Mouse (Mus musculus): ENCODE results near the gene Ackr3. TPM values are rescaled to one million over a fixed set of nuclear protein-coding genes. Genes with fewer than 3 reads are reported as not detected.

The Ackr3 gene
- polyA plus RNA-seq, 1 experiment from 2014 or later, result 40.2 TPM

DNA sequence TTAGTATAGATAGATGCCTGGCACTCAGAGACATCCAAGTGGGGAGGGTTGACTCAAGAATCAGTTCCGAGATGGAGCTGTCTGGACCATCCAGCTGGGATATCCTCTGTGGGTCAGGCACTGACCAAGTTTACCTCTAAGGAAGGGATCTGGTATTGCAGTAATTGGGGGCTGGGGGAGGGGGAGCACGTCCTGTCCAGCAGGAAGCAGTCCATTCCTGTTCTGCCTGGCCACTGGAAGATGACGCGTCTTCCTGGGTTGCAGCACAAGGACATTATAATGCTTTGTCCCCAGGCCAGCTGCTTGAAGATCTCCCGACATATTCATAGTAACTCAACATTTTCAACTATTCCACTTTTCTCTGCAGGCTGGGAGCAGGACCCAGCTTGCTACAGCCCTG, 2.5 kb upstream of the Ackr3 start:
- no peak for DNase-seq (ENCODE audit: low spot score)
- H3K9ac ChIP-seq (ENCODE audit: low read length), result no peak overlapping the region
- peaks cover 20% of the 10 kb centered on the region for H3K4me1 ChIP-seq (ENCODE audit: control insufficient read depth, insufficient read depth, low read length)
- H3K4me3 ChIP-seq (ENCODE audit: low read depth, low read length), result no peak overlapping the region
- H3K4me2 ChIP-seq (ENCODE audit: low read length), result no peak overlapping the region
- no peaks in the 10 kb centered on the region for H3K27me3 ChIP-seq (replicated peaks; ENCODE audit: control insufficient read depth, insufficient read depth, low read length)
- no peaks in the 10 kb centered on the region for H3K36me3 ChIP-seq (ENCODE audit: control insufficient read depth, insufficient read depth, low read length)
- no peak for ATAC-seq
- WGBS, result 90% methylated on average over 5 of the region's 5 CpGs
- no peak overlapping the region for H3K27ac ChIP-seq (ENCODE audit: low read depth, low read length)
- H3K9me3 ChIP-seq (replicated peaks; ENCODE audit: control insufficient read depth, low read length), result no peaks in the 10 kb centered on the region

DNA sequence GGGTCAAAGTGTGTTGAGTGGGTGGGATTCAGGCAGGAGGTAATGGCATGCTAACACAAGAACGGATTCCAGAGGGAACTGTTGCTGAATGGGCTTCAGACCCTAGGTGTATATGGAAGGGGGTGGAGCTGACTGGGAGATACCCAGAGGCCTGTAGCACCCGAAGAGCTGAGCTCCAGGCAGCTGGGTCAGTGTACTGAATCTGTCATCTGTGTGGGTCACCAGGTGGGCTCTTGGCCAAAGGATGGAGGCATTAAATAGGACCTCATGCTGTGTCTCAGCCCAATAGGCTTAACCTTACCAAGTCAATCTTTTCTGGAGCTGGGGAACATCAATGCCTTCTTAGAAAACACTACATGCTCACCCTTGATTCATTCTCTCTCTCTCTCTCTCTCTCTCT, 2.1 kb upstream of the Ackr3 start:
- WGBS, result 68% methylated on average over 2 of the region's 2 CpGs
- no peak for ATAC-seq

DNA sequence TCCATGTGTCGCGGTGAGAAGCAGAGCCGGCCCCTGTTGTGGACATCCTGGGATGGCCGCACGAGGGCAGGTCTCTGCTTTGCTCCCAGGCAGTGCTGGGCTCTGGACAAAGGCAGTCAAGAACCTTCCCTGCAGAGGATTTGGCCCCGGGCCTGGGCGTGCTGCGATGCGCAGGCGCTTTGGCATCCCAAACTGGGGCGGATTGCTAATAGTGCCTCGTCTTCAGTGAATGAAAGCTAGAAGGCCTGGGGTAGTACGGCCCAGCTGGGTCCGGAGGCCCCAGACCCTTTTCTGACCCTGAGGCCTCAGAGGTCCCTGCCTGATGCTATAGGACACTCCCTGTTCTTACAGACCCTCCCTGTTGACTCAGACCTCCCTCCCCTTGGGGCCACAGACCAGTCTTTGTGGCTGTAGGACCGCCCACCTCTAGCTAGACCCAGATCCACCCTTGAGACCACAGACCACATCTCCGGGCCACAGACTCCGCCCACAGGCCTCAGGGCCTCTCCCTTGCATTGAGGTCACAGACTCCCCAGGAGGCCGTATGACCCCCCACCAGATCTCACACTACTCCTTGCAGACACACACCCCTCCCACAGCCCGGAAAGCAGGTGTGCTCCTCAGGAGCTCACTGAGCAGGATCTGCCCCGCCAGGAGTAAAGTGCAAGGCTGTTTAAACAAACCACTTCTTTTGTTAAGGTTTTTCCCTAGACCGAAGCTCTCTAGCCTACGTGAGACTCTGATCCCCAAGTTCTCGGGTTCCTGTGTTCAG, 1.4 kb upstream of the Ackr3 start:
- H3K9me3 ChIP-seq (replicated peaks; ENCODE audit: control insufficient read depth, low read length), result no peaks in the 10 kb centered on the region
- H3K27me3 ChIP-seq (replicated peaks; ENCODE audit: control insufficient read depth, insufficient read depth, low read length), result no peaks in the 10 kb centered on the region
- H3K27ac ChIP-seq (ENCODE audit: low read depth, low read length), result no peak overlapping the region
- peak overlapping the region; percentile 56 for H3K4me2 ChIP-seq (ENCODE audit: low read length)
- WGBS, result 7% methylated on average over 23 of the region's 23 CpGs
- peak overlapping the region; percentile 25; the same call in 1 of the 2 replicates for H3K9ac ChIP-seq (ENCODE audit: low read length)
- ATAC-seq, result peak; percentile 15; the same call in 1 of the 2 replicates
- H3K4me1 ChIP-seq (ENCODE audit: control insufficient read depth, insufficient read depth, low read length), result peaks cover 27% of the 10 kb centered on the region
- H3K4me3 ChIP-seq (ENCODE audit: low read depth, low read length), result no peak overlapping the region
- H3K36me3 ChIP-seq (ENCODE audit: control insufficient read depth, insufficient read depth, low read length), result no peaks in the 10 kb centered on the region
- DNase-seq (ENCODE audit: low spot score), result peak; percentile 75

More for the DNA sequence above, 2.1 kb upstream of the Ackr3 start:
- Histone ChIP-seq H3K9ac (ENCODE audit: low read length) (no peak overlapping the region), H3K9me3 (replicated peaks; ENCODE audit: control insufficient read depth, low read length) (no peaks in the 10 kb centered on the region), H3K4me3 (ENCODE audit: low read depth, low read length) (no peak overlapping the region), H3K27me3 (replicated peaks; ENCODE audit: control insufficient read depth, insufficient read depth, low read length) (no peaks in the 10 kb centered on the region), H3K36me3 (ENCODE audit: control insufficient read depth, insufficient read depth, low read length) (no peaks in the 10 kb centered on the region), H3K4me1 (ENCODE audit: control insufficient read depth, insufficient read depth, low read length) (peaks cover 22% of the 10 kb centered on the region), H3K27ac (ENCODE audit: low read depth, low read length) (no peak overlapping the region), H3K4me2 (ENCODE audit: low read length) (no peak overlapping the region)
- DNase-seq (ENCODE audit: low spot score), result no peak

DNA sequence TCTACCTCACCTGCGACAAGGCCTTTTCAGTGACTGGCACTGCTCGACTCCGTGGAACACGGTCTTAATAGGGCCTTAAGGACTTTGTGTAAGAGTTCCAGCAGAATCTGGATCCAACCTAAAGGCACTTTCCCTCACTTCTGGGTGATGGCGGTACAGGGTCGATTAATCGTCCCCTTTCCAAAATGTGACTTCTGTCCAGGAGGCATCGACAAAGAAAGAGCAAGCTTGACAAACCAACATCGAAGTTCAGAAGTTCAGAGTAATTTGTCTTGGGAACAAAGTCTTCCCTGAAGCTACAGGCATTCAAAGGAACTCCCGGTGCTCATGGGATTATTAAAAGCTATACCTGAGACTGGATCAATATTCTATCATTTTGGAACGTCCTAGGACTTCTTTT, 439 bp upstream of the Ackr3 start:
- ATAC-seq, result no peak
- DNase-seq (ENCODE audit: low spot score), result no peak
- H3K4me3 ChIP-seq (ENCODE audit: low read depth, low read length), result peak overlapping the region; percentile 49
- 10% methylated on average over 11 of the region's 11 CpGs for WGBS
- no peaks in the 10 kb centered on the region for H3K9me3 ChIP-seq (replicated peaks; ENCODE audit: control insufficient read depth, low read length)
- no peak overlapping the region for H3K27ac ChIP-seq (ENCODE audit: low read depth, low read length)
- peak overlapping the region; percentile 56 for H3K4me2 ChIP-seq (ENCODE audit: low read length)
- H3K4me1 ChIP-seq (ENCODE audit: control insufficient read depth, insufficient read depth, low read length), result peaks cover 34% of the 10 kb centered on the region
- no peaks in the 10 kb centered on the region for H3K27me3 ChIP-seq (replicated peaks; ENCODE audit: control insufficient read depth, insufficient read depth, low read length)
- H3K9ac ChIP-seq (ENCODE audit: low read length), result no peak overlapping the region
- H3K36me3 ChIP-seq (ENCODE audit: control insufficient read depth, insufficient read depth, low read length), result no peaks in the 10 kb centered on the region

DNA sequence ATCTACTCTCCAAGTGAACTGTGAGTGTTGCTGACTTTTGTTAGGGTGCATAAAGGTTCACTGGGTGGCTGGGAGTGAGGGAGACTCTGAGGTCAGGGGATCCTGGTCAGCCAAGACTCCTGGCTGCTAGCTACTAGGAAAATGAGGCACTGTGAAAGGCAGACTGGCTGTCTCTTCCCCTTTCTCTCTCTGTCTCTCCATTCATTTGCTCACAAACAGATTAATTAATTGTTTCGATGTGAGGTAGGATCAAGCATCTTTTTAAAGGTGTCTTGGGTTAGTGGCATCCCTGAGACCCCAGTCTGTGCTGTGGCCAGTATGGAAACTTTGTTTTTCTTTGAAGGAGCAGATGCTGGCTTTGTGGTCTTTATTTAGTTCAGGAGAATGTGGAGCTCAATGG, 1.0 kb downstream of the Ackr3 start:
- ATAC-seq (no peak), DNase-seq (ENCODE audit: low spot score) (no peak)
- peaks cover 46% of the 10 kb centered on the region for H3K4me1 ChIP-seq (ENCODE audit: control insufficient read depth, insufficient read depth, low read length)
- peak overlapping the region; percentile 78 for H3K27ac ChIP-seq (ENCODE audit: low read depth, low read length)
- H3K27me3 ChIP-seq (replicated peaks; ENCODE audit: control insufficient read depth, insufficient read depth, low read length), result no peaks in the 10 kb centered on the region
- 0% methylated on average over 1 of the region's 1 CpGs for WGBS
- peak overlapping the region; percentile 49 for H3K4me3 ChIP-seq (ENCODE audit: low read depth, low read length)
- H3K9ac ChIP-seq (ENCODE audit: low read length), result peak overlapping the region; percentile 73
- H3K9me3 ChIP-seq (replicated peaks; ENCODE audit: control insufficient read depth, low read length), result no peaks in the 10 kb centered on the region
- no peaks in the 10 kb centered on the region for H3K36me3 ChIP-seq (ENCODE audit: control insufficient read depth, insufficient read depth, low read length)
- H3K4me2 ChIP-seq (ENCODE audit: low read length), result peak overlapping the region; percentile 56

DNA sequence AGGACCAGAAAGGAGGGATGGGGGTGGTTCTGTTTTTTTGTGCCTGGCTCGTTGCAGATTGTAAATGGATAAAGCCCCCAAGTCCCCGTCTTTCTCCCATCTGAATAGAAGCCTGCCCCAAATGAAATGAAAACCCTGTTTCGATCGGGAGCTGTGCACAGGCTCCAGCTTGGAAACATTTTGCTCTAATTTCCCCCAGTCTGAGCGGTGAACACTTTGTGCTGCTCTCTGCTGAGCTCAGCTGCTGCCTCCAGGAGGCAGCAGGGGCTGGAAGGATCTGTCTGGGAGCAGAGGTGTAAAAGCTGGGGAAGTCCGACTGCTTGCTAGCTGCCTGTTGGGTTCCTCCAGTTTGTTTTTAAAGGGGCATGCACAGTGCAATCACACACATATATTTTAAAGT, 1.4 kb downstream of the Ackr3 start:
- H3K4me1 ChIP-seq (ENCODE audit: control insufficient read depth, insufficient read depth, low read length), result peaks cover 49% of the 10 kb centered on the region
- ATAC-seq, result peak; percentile 55

GRCm38 (mm10) chr1:90206684-90207083, 2.9 kb downstream of the Ackr3 start:
- no peaks in the 10 kb centered on the region for H3K36me3 ChIP-seq (ENCODE audit: control insufficient read depth, insufficient read depth, low read length)
- WGBS, result 38% methylated on average over 3 of the region's 3 CpGs
- ATAC-seq (no peak), DNase-seq (ENCODE audit: low spot score) (no peak)
- peak overlapping the region; percentile 73 for H3K9ac ChIP-seq (ENCODE audit: low read length)
- H3K9me3 ChIP-seq (replicated peaks; ENCODE audit: control insufficient read depth, low read length), result no peaks in the 10 kb centered on the region
- H3K4me1 ChIP-seq (ENCODE audit: control insufficient read depth, insufficient read depth, low read length), result peaks cover 53% of the 10 kb centered on the region
- no peaks in the 10 kb centered on the region for H3K27me3 ChIP-seq (replicated peaks; ENCODE audit: control insufficient read depth, insufficient read depth, low read length)
- H3K4me2 ChIP-seq (ENCODE audit: low read length), result peak overlapping the region; percentile 56
- peak overlapping the region; percentile 81 for H3K27ac ChIP-seq (ENCODE audit: low read depth, low read length)
- peak overlapping the region; percentile 49 for H3K4me3 ChIP-seq (ENCODE audit: low read depth, low read length)

More for the DNA sequence above, 1.4 kb downstream of the Ackr3 start:
- Histone ChIP-seq H3K4me2 (ENCODE audit: low read length) (peak overlapping the region; percentile 56), H3K27me3 (replicated peaks; ENCODE audit: control insufficient read depth, insufficient read depth, low read length) (no peaks in the 10 kb centered on the region), H3K9me3 (replicated peaks; ENCODE audit: control insufficient read depth, low read length) (no peaks in the 10 kb centered on the region), H3K27ac (ENCODE audit: low read depth, low read length) (peak overlapping the region; percentile 78), H3K4me3 (ENCODE audit: low read depth, low read length) (peak overlapping the region; percentile 49), H3K9ac (ENCODE audit: low read length) (peak overlapping the region; percentile 73), H3K36me3 (ENCODE audit: control insufficient read depth, insufficient read depth, low read length) (no peaks in the 10 kb centered on the region)
- 0% methylated on average over 6 of the region's 6 CpGs for WGBS
- DNase-seq (ENCODE audit: low spot score), result peak; percentile 91

DNA sequence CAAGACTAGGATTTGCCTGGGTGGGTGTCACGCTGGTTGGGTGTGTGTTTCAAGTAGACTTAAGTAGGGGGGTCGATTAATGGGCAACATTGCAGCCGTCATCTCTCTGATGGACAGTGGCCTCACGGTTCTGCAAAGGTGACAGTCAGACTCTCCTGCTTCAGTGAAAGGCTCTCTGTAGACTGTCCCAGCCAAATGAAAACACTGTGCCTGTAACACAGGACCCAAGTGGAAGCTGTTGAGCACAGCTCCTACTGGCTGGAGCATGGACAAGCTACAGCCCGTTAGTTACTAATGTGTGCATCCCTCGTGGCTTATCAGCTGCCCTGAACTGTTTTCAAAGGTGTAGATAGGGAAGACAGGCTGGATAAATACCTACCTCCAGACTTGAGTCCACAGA, 3.5 kb downstream of the Ackr3 start:
- Histone ChIP-seq H3K27ac (ENCODE audit: low read depth, low read length) (peak overlapping the region; percentile 81; the same call in 1 of the 2 replicates), H3K27me3 (replicated peaks; ENCODE audit: control insufficient read depth, insufficient read depth, low read length) (no peaks in the 10 kb centered on the region), H3K4me2 (ENCODE audit: low read length) (peak overlapping the region; percentile 56), H3K4me1 (ENCODE audit: control insufficient read depth, insufficient read depth, low read length) (peaks cover 52% of the 10 kb centered on the region), H3K36me3 (ENCODE audit: control insufficient read depth, insufficient read depth, low read length) (no peaks in the 10 kb centered on the region), H3K9me3 (replicated peaks; ENCODE audit: control insufficient read depth, low read length) (no peaks in the 10 kb centered on the region), H3K4me3 (ENCODE audit: low read depth, low read length) (peak overlapping the region; percentile 49), H3K9ac (ENCODE audit: low read length) (peak overlapping the region; percentile 73)
- no peak for ATAC-seq
- no peak for DNase-seq (ENCODE audit: low spot score)
- WGBS, result 48% methylated on average over 6 of the region's 6 CpGs

Measured in forebrain, embryonic 14.5 days (tissue).